Mouse (Mus musculus): ENCODE data around the gene Ncl. TPM values are rescaled to one million over a fixed set of nuclear protein-coding genes. Genes with fewer than 3 reads are reported as not detected.

Gene Ncl
- polyA plus RNA-seq, 1 experiment = 76.8 TPM

DNA sequence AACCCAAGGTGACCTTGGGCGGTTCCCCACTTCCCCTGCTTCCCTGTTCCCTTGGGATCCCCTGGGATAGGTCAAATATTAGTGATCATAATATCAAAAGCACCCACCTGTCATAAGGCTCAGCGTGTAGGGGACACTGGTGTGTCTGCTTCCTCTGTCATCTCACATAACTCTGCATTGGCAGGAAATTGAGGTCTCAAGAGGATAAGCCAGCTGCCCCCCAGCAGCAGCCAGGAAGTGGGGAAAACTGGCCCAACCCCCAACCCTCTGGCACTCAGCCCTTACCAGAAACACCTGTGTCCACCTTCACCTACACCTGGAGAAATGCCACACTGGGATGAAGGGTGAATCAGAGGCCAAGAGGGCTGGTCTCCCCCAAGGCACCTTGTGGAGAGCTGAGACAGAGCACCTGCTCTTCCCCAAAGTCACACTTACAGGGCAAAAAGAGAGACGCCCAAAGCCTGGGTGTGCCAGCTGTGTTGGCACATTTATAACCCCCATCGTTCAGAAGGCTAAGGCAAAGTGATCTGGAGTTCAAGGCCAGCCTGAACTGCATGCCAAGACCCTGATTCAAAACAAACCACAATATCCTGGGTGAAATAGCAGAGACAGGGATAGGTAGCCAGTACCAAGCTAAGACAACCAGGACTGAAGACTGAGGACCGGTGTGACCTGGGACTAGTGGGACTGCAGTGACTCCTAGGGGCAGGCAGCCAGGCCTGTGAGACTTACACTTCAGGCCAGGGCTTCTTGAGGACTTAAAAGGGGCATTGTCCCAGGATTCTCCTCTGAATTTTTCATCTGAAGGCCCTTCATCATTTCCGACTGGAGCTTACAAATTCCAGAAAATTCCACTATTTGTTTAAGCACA, 57.7 kb downstream of the Ncl start:
- H3K4me1 ChIP-seq (ENCODE audit: control insufficient read depth) = peaks cover 55% of the 10 kb centered on the region
- no peak for TF ChIP-seq TAL1 (IDR thresholded peaks at IDR 0.05; ENCODE audit: low read length)
- no peak for TF ChIP-seq GATA1 (IDR thresholded peaks at IDR 0.05; ENCODE audit: low read length)
- H3K9me3 ChIP-seq (ENCODE audit: control insufficient read depth, low read length) = peaks cover 11% of the 10 kb centered on the region; the same call in 1 of the 2 replicates
- H3K36me3 ChIP-seq (ENCODE audit: control insufficient read depth) = peaks cover 10% of the 10 kb centered on the region
- H3K4me3 ChIP-seq (replicated peaks) = no peak overlapping the region
- peaks cover 32% of the 10 kb centered on the region for H3K27me3 ChIP-seq (ENCODE audit: control insufficient read depth)

- Histone ChIP-seq H3K4me3 (replicated peaks) (no peak overlapping the region), H3K36me3 (ENCODE audit: control insufficient read depth) (peaks cover 5% of the 10 kb centered on the region)
Observed at GRCm38 (mm10) chr1:86300731-86301130, 58.5 kb downstream of the Ncl start.

DNA sequence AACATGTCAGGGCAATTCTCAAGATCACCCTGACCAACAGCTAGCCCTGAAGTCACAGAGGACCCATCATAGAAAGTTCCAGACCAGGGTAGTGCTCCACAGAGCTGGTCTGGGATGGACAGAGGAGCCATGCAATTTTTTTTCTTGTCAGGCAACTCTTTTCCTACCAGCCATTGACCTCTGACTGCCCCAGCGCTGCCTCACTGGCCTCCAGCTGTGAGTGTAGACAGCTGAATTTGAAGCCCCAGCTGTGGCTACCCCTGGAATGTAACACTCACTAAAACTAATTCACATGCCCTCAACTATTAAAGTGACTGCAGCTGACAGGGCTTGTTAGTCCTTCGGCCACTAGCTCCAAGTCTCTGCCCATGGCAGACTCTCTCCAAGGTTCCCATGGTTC, 59.1 kb downstream of the Ncl start:
- H3K4me3 ChIP-seq (replicated peaks) = no peak overlapping the region
- TF ChIP-seq TAL1 (IDR thresholded peaks at IDR 0.05; ENCODE audit: low read length) = no peak
- H3K36me3 ChIP-seq (ENCODE audit: control insufficient read depth) = no peaks in the 10 kb centered on the region
- H3K27me3 ChIP-seq (ENCODE audit: control insufficient read depth) = peaks cover 29% of the 10 kb centered on the region
- H3K9me3 ChIP-seq (ENCODE audit: control insufficient read depth, low read length) = 0 out of 2 replicates have a peak, but pooled peaks cover 3% of the 10 kb centered on the region
- peaks cover 53% of the 10 kb centered on the region for H3K4me1 ChIP-seq (ENCODE audit: control insufficient read depth)

More at GRCm38 (mm10) chr1:86300731-86301130, 58.5 kb downstream of the Ncl start:
- Histone ChIP-seq H3K9me3 (ENCODE audit: control insufficient read depth, low read length) (peaks cover 9% of the 10 kb centered on the region; the same call in 1 of the 2 replicates), H3K27me3 (ENCODE audit: control insufficient read depth) (peaks cover 32% of the 10 kb centered on the region), H3K4me1 (ENCODE audit: control insufficient read depth) (peaks cover 53% of the 10 kb centered on the region)
- TF ChIP-seq GATA1 (IDR thresholded peaks at IDR 0.05; ENCODE audit: low read length) (no peak), TAL1 (IDR thresholded peaks at IDR 0.05; ENCODE audit: low read length) (no peak)

Other genes starting within 250 kb of the Ncl start
- gene Htr2b, start 247.4 kb downstream of the Ncl start, polyA plus RNA-seq (2012) = not detected in 2 replicates
- 1.7 and 2.3 TPM in 2 replicates for gene Gm21972, start 225.8 kb downstream of the Ncl start, polyA plus RNA-seq (2012)
- gene Armc9, start 204.6 kb downstream of the Ncl start, polyA plus RNA-seq (2012) = 0.81 and 0.94 TPM in 2 replicates
- 0.03 and 0.05 TPM in 2 replicates for gene B3gnt7, start 56.6 kb downstream of the Ncl start, polyA plus RNA-seq (2012)
- gene Nmur1, start 66.8 kb upstream of the Ncl start, polyA plus RNA-seq (2012) = not detected in 2 replicates
- not detected in 2 replicates for gene Tex44, start 66.9 kb upstream of the Ncl start, polyA plus RNA-seq (2012)
- 597 and 661 TPM in 2 replicates for gene Ptma, start 167.3 kb upstream of the Ncl start, polyA plus RNA-seq (2012)
- gene Pde6d, start 223.2 kb upstream of the Ncl start, polyA plus RNA-seq (2012) = 6.6 and 8.1 TPM in 2 replicates
- gene Cops7b, start 223.5 kb upstream of the Ncl start, polyA plus RNA-seq (2012) = 1.8 and 2.0 TPM in 2 replicates

Data from erythroblast, embryonic 14.5 days (primary cell).